Mouse (Mus musculus): ENCODE data around the gene Soat1. TPM values are rescaled to one million over a fixed set of nuclear protein-coding genes. Genes with fewer than 3 reads are reported as not detected.

Gene Soat1
- polyA plus RNA-seq, 1 experiment from 2014 or later, result 51.2 TPM

DNA sequence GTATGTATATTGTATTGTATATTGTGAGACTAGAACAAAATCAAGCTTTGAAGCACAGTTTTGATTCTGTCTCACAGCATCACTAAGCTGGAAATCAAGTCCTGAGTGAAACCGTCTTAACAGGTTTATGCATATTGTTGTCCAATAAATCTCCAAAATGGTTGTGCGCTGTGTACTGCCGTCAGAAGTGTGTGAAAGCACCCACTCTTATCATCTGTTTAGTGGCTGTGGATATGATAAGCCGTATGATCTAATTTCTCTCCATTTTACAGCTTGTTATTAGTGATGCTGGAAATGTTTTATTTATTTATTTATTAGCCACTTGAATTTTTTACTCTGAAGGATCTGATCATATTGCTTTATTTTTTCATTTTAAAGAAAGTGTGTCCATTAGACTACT, 87.9 kb downstream of the Soat1 start:
- TF ChIP-seq CTCF (IDR thresholded peaks at IDR 0.05; ENCODE audit: low read depth), result no peak
- 75% methylated on average over 4 of the region's 4 CpGs for WGBS
- Histone ChIP-seq H3K9ac (ENCODE audit: low read depth, low read length) (no peak overlapping the region), H3K4me2 (replicated peaks; ENCODE audit: low read depth) (no peak overlapping the region), H3K27me3 (replicated peaks; ENCODE audit: control insufficient read depth, insufficient read depth, low read length) (no peaks in the 10 kb centered on the region), H3K9me3 (ENCODE audit: control insufficient read depth) (no peaks in the 10 kb centered on the region), H3K36me3 (ENCODE audit: control insufficient read depth, insufficient read depth) (no peaks in the 10 kb centered on the region), H3K4me3 (ENCODE audit: low read depth, low read length) (no peak overlapping the region), H3K27ac (ENCODE audit: low read depth, low read length) (no peak overlapping the region), H3K4me1 (replicated peaks; ENCODE audit: control insufficient read depth, insufficient read depth, low read length) (no peaks in the 10 kb centered on the region)
- ATAC-seq, result no peak

DNA sequence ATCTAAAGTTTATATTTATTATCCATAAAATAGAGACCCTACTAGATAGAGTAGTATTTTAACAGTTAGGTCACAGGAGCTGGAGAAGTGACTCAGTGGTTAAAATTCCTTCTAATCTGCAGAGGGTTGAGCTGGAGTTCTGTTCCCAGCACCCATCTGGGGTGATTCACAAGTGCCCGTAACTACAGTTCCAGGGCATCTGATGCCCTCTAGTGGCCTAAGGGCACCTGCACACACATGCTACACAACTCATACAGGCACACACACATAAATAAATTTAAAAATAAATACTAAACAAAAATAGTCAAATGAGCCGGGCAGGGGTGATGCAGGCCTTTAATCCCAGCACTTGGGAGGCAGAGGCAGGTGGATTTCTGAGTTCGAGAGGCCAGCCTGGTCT, 92.9 kb downstream of the Soat1 start:
- Histone ChIP-seq H3K27me3 (replicated peaks; ENCODE audit: control insufficient read depth, insufficient read depth, low read length) (no peaks in the 10 kb centered on the region), H3K4me2 (replicated peaks; ENCODE audit: low read depth) (no peak overlapping the region), H3K27ac (ENCODE audit: low read depth, low read length) (no peak overlapping the region), H3K4me3 (ENCODE audit: low read depth, low read length) (no peak overlapping the region), H3K9ac (ENCODE audit: low read depth, low read length) (no peak overlapping the region), H3K4me1 (replicated peaks; ENCODE audit: control insufficient read depth, insufficient read depth, low read length) (no peaks in the 10 kb centered on the region), H3K9me3 (ENCODE audit: control insufficient read depth) (no peaks in the 10 kb centered on the region), H3K36me3 (ENCODE audit: control insufficient read depth, insufficient read depth) (no peaks in the 10 kb centered on the region)
- no peak for ATAC-seq
- WGBS, result 95% methylated on average over 3 of the region's 3 CpGs
- no peak; the same call in 1 of the 2 replicates for TF ChIP-seq CTCF (IDR thresholded peaks at IDR 0.05; ENCODE audit: low read depth)

Other genes starting within 250 kb of the Soat1 start
- gene Tdrd5, start 170.7 kb downstream of the Soat1 start, polyA plus RNA-seq (2015; fragmentation: Nextera tagmentation; extraction: Ambion mirVana), result 0.64 and 1.1 TPM in 2 replicates
- 0.04 and 0.22 TPM in 2 replicates for gene Nphs2, start 163.6 kb downstream of the Soat1 start, polyA plus RNA-seq (2015; fragmentation: Nextera tagmentation; extraction: Ambion mirVana)
- 395 and 412 TPM in 2 replicates for gene Gm2000, start 108.3 kb downstream of the Soat1 start, polyA plus RNA-seq (2015; fragmentation: Nextera tagmentation; extraction: Ambion mirVana)
- gene Axdnd1, start 53.2 kb downstream of the Soat1 start, polyA plus RNA-seq (2015; fragmentation: Nextera tagmentation; extraction: Ambion mirVana), result not detected in 2 replicates
- gene Gm10031, start 49.7 kb upstream of the Soat1 start, polyA plus RNA-seq (2015; fragmentation: Nextera tagmentation; extraction: Ambion mirVana), result 0.35 and 0.52 TPM in 2 replicates
- gene Abl2, start 84.5 kb upstream of the Soat1 start, polyA plus RNA-seq (2015; fragmentation: Nextera tagmentation; extraction: Ambion mirVana), result 1.6 and 2.0 TPM in 2 replicates
- gene Tor3a, start 200.0 kb upstream of the Soat1 start, polyA plus RNA-seq (2015; fragmentation: Nextera tagmentation; extraction: Ambion mirVana), result 5.8 and 7.1 TPM in 2 replicates
- gene Fam20b, start 244.8 kb upstream of the Soat1 start, polyA plus RNA-seq (2015; fragmentation: Nextera tagmentation; extraction: Ambion mirVana), result 35.4 and 36.9 TPM in 2 replicates

Data from intestine, postnatal 0 days (tissue).